Mouse (Mus musculus): ENCODE data around the gene Lrch4. TPM values are rescaled to one million over a fixed set of nuclear protein-coding genes. Genes with fewer than 3 reads are reported as not detected.
"Not testable (repeated sequence)": the region's sequence is repeated elsewhere in the genome, so short reads cannot be mapped to it uniquely, and the experiment has no call there.

Lrch4 gene
- total RNA-seq, 2 experiments from 2014 or later = 7.1 to 13.7 TPM

GRCm38 (mm10) chr5:137610548-137611244 lies 18.2 kb upstream of the Lrch4 start:
- DNase-seq (ENCODE audit: low spot score in 2 of 2) = no peak
- intact Hi-C loops (cut with DNase I) = no loop called here

GRCm38 (mm10) chr5:137611245-137611602 lies 17.7 kb upstream of the Lrch4 start:
- DNase-seq (ENCODE audit: low spot score in 2 of 2) = no peak
- intact Hi-C loops (cut with DNase I) = no loop called here

- intact Hi-C loops (cut with DNase I) = no loop called here
- DNase-seq (ENCODE audit: low spot score in 2 of 2) = no peak
Observed at GRCm38 (mm10) chr5:137613076-137613475, 15.8 kb upstream of the Lrch4 start.

GRCm38 (mm10) chr5:137613550-137613949 lies 15.4 kb upstream of the Lrch4 start, which contains the start of gene Pcolce:
Gene Pcolce, minus strand, starts transcription at chr5:137613784.
- DNase-seq (ENCODE audit: low spot score in 2 of 2) = no peak
- intact Hi-C loops (cut with DNase I) = no loop called here

- intact Hi-C loops (cut with DNase I); DNase-seq (ENCODE audit: low spot score in 2 of 2): not testable (repeated sequence)
Observed at GRCm38 (mm10) chr5:137614921-137615320, 14.0 kb upstream of the Lrch4 start.

- intact Hi-C loops (cut with DNase I) = no loop called here
- DNase-seq (ENCODE audit: low spot score in 2 of 2) = no peak
Observed at GRCm38 (mm10) chr5:137615347-137615746, 13.6 kb upstream of the Lrch4 start.

- intact Hi-C loops (cut with DNase I) = no loop called here
- no peak for DNase-seq (ENCODE audit: low spot score in 2 of 2)
Observed at GRCm38 (mm10) chr5:137623937-137624530, 4.9 kb upstream of the Lrch4 start.

GRCm38 (mm10) chr5:137627991-137628390 lies 930 bp upstream of the Lrch4 start:
- no peak for DNase-seq (ENCODE audit: low spot score in 2 of 2)
- intact Hi-C loops (cut with DNase I) = no loop called here

- intact Hi-C loops (cut with DNase I) = no loop called here
- no peak for DNase-seq (ENCODE audit: low spot score in 2 of 2)
Observed at GRCm38 (mm10) chr5:137629306-137629721, 393 bp downstream of the Lrch4 start.

- intact Hi-C loops (cut with DNase I) = no loop called here
- no peak for DNase-seq (ENCODE audit: low spot score in 2 of 2)
Observed at GRCm38 (mm10) chr5:137629906-137630545, 1.1 kb downstream of the Lrch4 start.

- intact Hi-C loops (cut with DNase I) = no loop called here
- no peak for DNase-seq (ENCODE audit: low spot score in 2 of 2)
Observed at GRCm38 (mm10) chr5:137630602-137631001, 1.7 kb downstream of the Lrch4 start.

GRCm38 (mm10) chr5:137631171-137631570 lies 2.2 kb downstream of the Lrch4 start:
- intact Hi-C loops (cut with DNase I) = no loop called here

GRCm38 (mm10) chr5:137631591-137631990 lies 2.7 kb downstream of the Lrch4 start:
- DNase-seq (ENCODE audit: low spot score in 2 of 2) = no peak
- intact Hi-C loops (cut with DNase I) = no loop called here

More at GRCm38 (mm10) chr5:137631171-137631570, 2.2 kb downstream of the Lrch4 start:
- DNase-seq (ENCODE audit: low spot score in 2 of 2) = no peak

- no peak for DNase-seq (ENCODE audit: low spot score in 2 of 2)
- intact Hi-C loops (cut with DNase I) = no loop called here
Observed at GRCm38 (mm10) chr5:137633397-137634084, 4.6 kb downstream of the Lrch4 start.

- no peak for DNase-seq (ENCODE audit: low spot score in 2 of 2)
- intact Hi-C loops (cut with DNase I) = no loop called here
Observed at GRCm38 (mm10) chr5:137639472-137639871, 10.6 kb downstream of the Lrch4 start.

- intact Hi-C loops (cut with DNase I) = no loop called here
- DNase-seq (ENCODE audit: low spot score in 2 of 2) = no peak
Observed at GRCm38 (mm10) chr5:137641054-137641453, 12.1 kb downstream of the Lrch4 start, which contains the start of gene Sap25. Gene Sap25, plus strand, starts transcription at chr5:137641334.

- DNase-seq (ENCODE audit: low spot score in 2 of 2) = no peak
- intact Hi-C loops (cut with DNase I) = no loop called here
Observed at GRCm38 (mm10) chr5:137642886-137643285, 14.0 kb downstream of the Lrch4 start.

GRCm38 (mm10) chr5:137644484-137644883 lies 15.6 kb downstream of the Lrch4 start:
- intact Hi-C loops (cut with DNase I) = no loop called here
- DNase-seq (ENCODE audit: low spot score in 2 of 2) = no peak

GRCm38 (mm10) chr5:137645091-137645651 lies 16.2 kb downstream of the Lrch4 start:
- no peak for DNase-seq (ENCODE audit: low spot score in 2 of 2)
- intact Hi-C loops (cut with DNase I) = no loop called here

- intact Hi-C loops (cut with DNase I) = no loop called here
- DNase-seq (ENCODE audit: low spot score in 2 of 2) = no peak
Observed at GRCm38 (mm10) chr5:137645652-137646091, 16.8 kb downstream of the Lrch4 start, which contains the start of gene Irs3. Gene Irs3, minus strand, starts transcription at chr5:137645714.
